Mouse (Mus musculus) liver, embryonic 13.5 days (tissue): ENCODE measurements around the gene Grb2. TPM values are rescaled to one million over a fixed set of nuclear protein-coding genes. Genes with fewer than 3 reads are reported as not detected.

Source experiments
- ATAC-seq: fragments of 200-750 bp; cut with Nextera tagmentation; 2 replicates; pipeline ENCODE4 v1.8.0; 2017; ENCODE audit warnings: low read depth, mild to moderate bottlenecking, moderate number of reproducible peaks, moderate library complexity
- DNase-seq: peaks from one replicate; pipeline ENCODE4 v3.0.0; 2022
- H3K27ac ChIP-seq: fragments of 300-500 bp; sonication (generic); 2 replicates; pipeline ENCODE4 v1.5.1; 2015; ENCODE audit warnings: moderate library complexity, mild to moderate bottlenecking, inconsistent platforms
- H3K27me3 ChIP-seq: fragments of 300-500 bp; sonication (generic); 2 replicates; pipeline ENCODE4 v1.6.1; 2015; ENCODE audit warnings: mild to moderate bottlenecking, inconsistent platforms
- H3K36me3 ChIP-seq: fragments of 300-500 bp; sonication (generic); 2 replicates; pipeline ENCODE4 v1.6.1; 2015; ENCODE audit warnings: mild to moderate bottlenecking, inconsistent platforms
- H3K4me1 ChIP-seq: fragments of 300-500 bp; sonication (generic); replicated peaks from 2 replicates; pipeline ENCODE4 v1.6.1; 2015; ENCODE audit warnings: inconsistent platforms
- H3K4me2 ChIP-seq: fragments of 300-500 bp; sonication (generic); 2 replicates; pipeline ENCODE4 v1.6.1; 2015; ENCODE audit warnings: inconsistent platforms, mild to moderate bottlenecking, moderate library complexity
- H3K4me3 ChIP-seq: fragments of 300-500 bp; sonication (generic); replicated peaks from 2 replicates; pipeline ENCODE4 v1.5.1; 2015; ENCODE audit warnings: mild to moderate bottlenecking, inconsistent platforms
- H3K9ac ChIP-seq: fragments of 300-500 bp; sonication (generic); 2 replicates; pipeline ENCODE4 v1.6.1; 2015; ENCODE audit warnings: mild to moderate bottlenecking, inconsistent platforms
- H3K9me3 ChIP-seq: fragments of 300-500 bp; sonication (generic); replicated peaks from 2 replicates; pipeline ENCODE4 v1.6.1; 2016; ENCODE audit warnings: inconsistent platforms
- WGBS: fragments of 180-500 bp; shearing (Covaris S2); methylation state at CpG from one replicate; pipeline ENCODE4 v1.1.7; 2015; ENCODE audit not compliant: insufficient replicate concordance; 5-methylcytosine and 5-hydroxymethylcytosine counted together
- polyA plus RNA-seq: library from polyadenylated mRNA; unstranded; fragments of >200 nt; fragmentation: Nextera tagmentation; extraction: Ambion mirVana; gene quantifications from 2 replicates; pipeline ENCODE4 v1.2.1, GENCODE M21; 2015

Grb2 gene
- polyA plus RNA-seq, 1 experiment from 2014 or later = 56.7 TPM

DNA sequence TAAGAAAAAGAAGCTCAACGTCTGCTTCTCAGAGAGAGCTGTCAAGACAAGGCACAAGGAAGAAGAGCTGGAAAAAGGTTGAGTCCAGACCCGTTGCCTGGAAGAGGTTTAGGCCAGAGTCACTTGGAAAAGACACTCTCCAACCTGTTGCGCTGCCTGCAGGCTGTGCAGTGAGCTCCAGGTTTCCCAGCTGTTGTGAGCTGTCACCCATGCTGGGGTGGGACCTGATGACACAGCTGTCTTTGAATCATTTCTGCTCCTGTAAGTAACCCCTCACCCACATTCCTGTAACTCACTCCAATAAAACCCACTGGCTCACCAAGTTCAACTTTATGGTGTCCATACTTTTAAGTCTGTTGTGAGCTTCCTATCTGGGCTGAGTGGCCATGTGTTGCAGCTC lies 10.7 kb downstream of the Grb2 start:
- 83% methylated on average over 3 of the region's 3 CpGs for WGBS
- ATAC-seq = no peak
- Histone ChIP-seq H3K4me2 (no peak overlapping the region), H3K27ac (peak overlapping the region; percentile 65), H3K27me3 (no peaks in the 10 kb centered on the region), H3K36me3 (peaks cover 12% of the 10 kb centered on the region), H3K4me1 (peaks cover 72% of the 10 kb centered on the region), H3K9me3 (no peaks in the 10 kb centered on the region), H3K4me3 (no peak overlapping the region), H3K9ac (no peak overlapping the region)
- DNase-seq = no peak

- no peak overlapping the region for H3K9ac ChIP-seq
- DNase-seq = no peak
- peaks cover 12% of the 10 kb centered on the region for H3K36me3 ChIP-seq
- H3K4me1 ChIP-seq = peaks cover 75% of the 10 kb centered on the region
- H3K9me3 ChIP-seq = no peaks in the 10 kb centered on the region
- no peak overlapping the region for H3K4me3 ChIP-seq
- no peak for ATAC-seq
- H3K27me3 ChIP-seq = no peaks in the 10 kb centered on the region
- H3K4me2 ChIP-seq = no peak overlapping the region; the same call in 1 of the 2 replicates
- peak overlapping the region; percentile 65 for H3K27ac ChIP-seq
- WGBS = 42% methylated on average over 2 of the region's 2 CpGs
Measured at GRCm38 (mm10) chr11:115697091-115697490, 11.3 kb downstream of the Grb2 start.

DNA sequence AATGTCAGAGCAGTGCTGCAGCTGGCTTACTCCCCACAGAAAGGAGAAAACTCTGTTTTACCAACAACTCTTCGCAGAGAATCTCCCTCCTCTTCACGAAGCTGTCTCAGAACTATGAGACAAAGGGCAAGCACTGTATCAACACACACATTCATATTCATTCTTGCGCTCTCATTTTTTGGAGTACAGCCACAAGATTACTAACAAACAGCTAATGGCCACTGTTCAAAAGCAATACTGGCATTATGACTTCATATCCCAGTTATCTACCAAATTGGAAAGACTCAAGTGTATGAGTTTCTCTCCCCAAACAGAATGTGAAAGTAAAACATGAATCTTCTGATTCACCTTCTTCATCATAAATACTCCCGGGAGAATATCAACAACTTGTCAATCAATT lies 11.9 kb downstream of the Grb2 start:
- WGBS = 72% methylated on average over 4 of the region's 4 CpGs
- H3K27me3 ChIP-seq = no peaks in the 10 kb centered on the region
- ATAC-seq (no peak), DNase-seq (no peak)
- peaks cover 12% of the 10 kb centered on the region for H3K36me3 ChIP-seq
- H3K4me1 ChIP-seq = peaks cover 81% of the 10 kb centered on the region
- no peak overlapping the region for H3K27ac ChIP-seq
- H3K4me3 ChIP-seq = no peak overlapping the region
- H3K9ac ChIP-seq = no peak overlapping the region; the same call in 1 of the 2 replicates
- H3K4me2 ChIP-seq = no peak overlapping the region; the same call in 1 of the 2 replicates
- H3K9me3 ChIP-seq = no peaks in the 10 kb centered on the region

DNA sequence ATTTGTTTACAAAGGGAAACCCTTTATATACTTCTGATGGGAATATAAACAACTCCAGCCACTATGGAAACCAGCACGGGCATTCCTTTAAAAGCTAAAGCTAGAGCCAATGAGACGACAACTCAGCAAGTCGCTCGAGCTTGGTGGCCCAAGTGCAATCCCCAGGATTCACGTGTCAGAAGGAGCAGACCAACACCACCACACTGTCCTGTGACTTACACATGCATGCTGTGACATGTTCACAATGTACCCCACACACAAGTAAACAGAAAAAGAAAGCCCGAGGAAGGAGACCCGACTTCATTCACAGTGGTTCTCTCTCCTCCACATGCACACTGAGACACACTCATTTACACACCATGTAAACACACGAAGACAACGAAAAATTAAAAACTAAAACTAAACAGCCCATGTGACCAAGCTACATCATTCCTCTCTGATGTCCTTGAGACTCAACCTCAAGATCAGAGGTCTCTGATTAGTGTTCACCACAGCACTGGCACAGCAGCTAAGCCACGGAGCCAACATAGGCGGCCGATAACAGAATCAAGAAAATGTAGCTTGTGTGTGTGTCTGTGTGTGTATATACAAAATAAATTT lies 14.3 kb downstream of the Grb2 start:
- Histone ChIP-seq H3K4me3 (no peak overlapping the region), H3K4me2 (no peak overlapping the region), H3K9me3 (no peaks in the 10 kb centered on the region), H3K27me3 (no peaks in the 10 kb centered on the region), H3K36me3 (peaks cover 19% of the 10 kb centered on the region), H3K27ac (0 out of 2 replicates have a peak overlapping the region, but pooled peaks have one; percentile 6), H3K4me1 (peaks cover 74% of the 10 kb centered on the region), H3K9ac (no peak overlapping the region)
- WGBS = 73% methylated on average over 12 of the region's 12 CpGs
- ATAC-seq (no peak), DNase-seq (no peak)

DNA sequence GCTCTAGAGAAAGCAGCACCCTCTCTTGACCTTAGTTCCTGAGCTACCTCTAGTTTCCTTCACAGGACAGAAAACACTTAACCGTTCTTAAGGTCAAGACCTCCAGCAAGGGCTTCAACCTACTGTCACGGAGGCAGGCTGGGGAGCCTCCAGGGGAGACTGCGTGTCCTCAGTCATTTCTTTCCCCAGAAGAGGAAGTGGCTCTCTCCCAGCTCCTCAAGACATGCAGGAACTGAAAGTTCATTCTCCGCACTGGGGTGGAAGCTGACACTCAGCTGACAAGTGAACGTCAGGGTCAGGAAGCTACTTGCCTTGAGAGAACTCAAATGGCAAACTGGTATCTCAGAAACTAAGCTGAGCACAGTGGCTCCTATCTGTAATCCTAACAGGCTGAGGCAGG lies 15.6 kb downstream of the Grb2 start:
- no peak overlapping the region for H3K4me3 ChIP-seq
- H3K9me3 ChIP-seq = no peaks in the 10 kb centered on the region
- 38% methylated on average over 5 of the region's 5 CpGs for WGBS
- H3K27me3 ChIP-seq = no peaks in the 10 kb centered on the region
- peaks cover 21% of the 10 kb centered on the region for H3K36me3 ChIP-seq
- ATAC-seq (no peak), DNase-seq (no peak)
- peaks cover 71% of the 10 kb centered on the region for H3K4me1 ChIP-seq
- H3K4me2 ChIP-seq = no peak overlapping the region
- peak overlapping the region; percentile 49 for H3K27ac ChIP-seq
- H3K9ac ChIP-seq = 0 out of 2 replicates have a peak overlapping the region, but pooled peaks have one; percentile 23

- WGBS = 77% methylated on average over 2 of the region's 2 CpGs
- H3K27me3 ChIP-seq = no peaks in the 10 kb centered on the region
- H3K27ac ChIP-seq = peak overlapping the region; percentile 49
- no peak overlapping the region for H3K9ac ChIP-seq
- H3K4me2 ChIP-seq = no peak overlapping the region
- peaks cover 73% of the 10 kb centered on the region for H3K4me1 ChIP-seq
- DNase-seq = no peak
- no peaks in the 10 kb centered on the region for H3K9me3 ChIP-seq
- no peak overlapping the region for H3K4me3 ChIP-seq
- ATAC-seq = peak; percentile 62; the same call in 1 of the 2 replicates
- peaks cover 19% of the 10 kb centered on the region for H3K36me3 ChIP-seq
Measured at GRCm38 (mm10) chr11:115691976-115692375, 16.4 kb downstream of the Grb2 start.

GRCm38 (mm10) chr11:115691511-115691910 lies 16.9 kb downstream of the Grb2 start:
- Histone ChIP-seq H3K27ac (peak overlapping the region; percentile 49; the same call in 1 of the 2 replicates), H3K27me3 (no peaks in the 10 kb centered on the region), H3K9ac (no peak overlapping the region), H3K4me2 (no peak overlapping the region), H3K4me3 (no peak overlapping the region), H3K36me3 (peaks cover 19% of the 10 kb centered on the region), H3K9me3 (no peaks in the 10 kb centered on the region), H3K4me1 (peaks cover 72% of the 10 kb centered on the region)
- DNase-seq (no peak), ATAC-seq (no peak)
- 82% methylated on average over 5 of the region's 5 CpGs for WGBS

DNA sequence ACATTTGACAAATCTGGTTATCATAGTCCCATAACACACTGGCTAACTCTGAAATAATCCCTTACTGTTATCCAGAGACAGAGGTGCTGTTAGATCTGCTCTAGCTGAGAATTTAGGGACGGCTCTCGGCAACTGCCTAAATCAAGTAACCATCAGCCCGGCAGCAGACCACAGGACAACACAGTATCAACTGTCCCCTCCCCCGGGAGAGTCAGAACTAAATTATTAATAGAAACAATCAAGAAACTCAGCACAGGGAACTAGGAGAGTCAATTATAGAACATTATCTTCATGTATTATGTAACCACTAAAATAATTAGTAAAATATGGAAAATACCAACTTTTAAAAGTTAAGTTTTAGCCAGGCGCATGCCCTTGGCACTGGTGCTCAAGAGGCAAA lies 17.4 kb downstream of the Grb2 start:
- ATAC-seq (no peak), DNase-seq (no peak)
- H3K27ac ChIP-seq = 0 out of 2 replicates have a peak overlapping the region, but pooled peaks have one; percentile 49
- peaks cover 21% of the 10 kb centered on the region for H3K36me3 ChIP-seq
- peaks cover 72% of the 10 kb centered on the region for H3K4me1 ChIP-seq
- no peaks in the 10 kb centered on the region for H3K27me3 ChIP-seq
- no peak overlapping the region for H3K9ac ChIP-seq
- H3K4me2 ChIP-seq = no peak overlapping the region
- no peak overlapping the region for H3K4me3 ChIP-seq
- WGBS = 56% methylated on average over 5 of the region's 5 CpGs
- no peaks in the 10 kb centered on the region for H3K9me3 ChIP-seq

- Histone ChIP-seq H3K9me3 (no peaks in the 10 kb centered on the region), H3K4me1 (peaks cover 72% of the 10 kb centered on the region), H3K36me3 (peaks cover 25% of the 10 kb centered on the region), H3K9ac (no peak overlapping the region), H3K4me3 (no peak overlapping the region), H3K27ac (no peak overlapping the region), H3K27me3 (no peaks in the 10 kb centered on the region), H3K4me2 (no peak overlapping the region)
- ATAC-seq (no peak), DNase-seq (no peak)
- WGBS = 58% methylated on average over 5 of the region's 5 CpGs
Measured at GRCm38 (mm10) chr11:115690356-115690755, 18.0 kb downstream of the Grb2 start.

GRCm38 (mm10) chr11:115689137-115689915 lies 19.1 kb downstream of the Grb2 start:
- H3K36me3 ChIP-seq = peaks cover 31% of the 10 kb centered on the region
- ATAC-seq (no peak), DNase-seq (no peak)
- no peaks in the 10 kb centered on the region for H3K27me3 ChIP-seq
- H3K9ac ChIP-seq = no peak overlapping the region
- H3K9me3 ChIP-seq = no peaks in the 10 kb centered on the region
- no peak overlapping the region for H3K4me2 ChIP-seq
- H3K4me1 ChIP-seq = peaks cover 78% of the 10 kb centered on the region
- no peak overlapping the region for H3K4me3 ChIP-seq
- no peak overlapping the region for H3K27ac ChIP-seq
- 87% methylated on average over 14 of the region's 14 CpGs for WGBS

GRCm38 (mm10) chr11:115686369-115686768 lies 22.0 kb downstream of the Grb2 start:
- Histone ChIP-seq H3K4me1 (peaks cover 59% of the 10 kb centered on the region), H3K9ac (no peak overlapping the region), H3K27ac (no peak overlapping the region), H3K4me2 (no peak overlapping the region), H3K4me3 (no peak overlapping the region), H3K27me3 (no peaks in the 10 kb centered on the region), H3K36me3 (peaks cover 58% of the 10 kb centered on the region), H3K9me3 (no peaks in the 10 kb centered on the region)
- ATAC-seq (no peak), DNase-seq (no peak)
- WGBS = 31% methylated on average over 6 of the region's 6 CpGs
